Mouse (Mus musculus): ENCODE results near the gene Hmgn3. TPM values are rescaled to one million over a fixed set of nuclear protein-coding genes. Genes with fewer than 3 reads are reported as not detected.

The Hmgn3 gene
- polyA plus RNA-seq, 1 experiment from 2014 or later: 185 TPM

DNA sequence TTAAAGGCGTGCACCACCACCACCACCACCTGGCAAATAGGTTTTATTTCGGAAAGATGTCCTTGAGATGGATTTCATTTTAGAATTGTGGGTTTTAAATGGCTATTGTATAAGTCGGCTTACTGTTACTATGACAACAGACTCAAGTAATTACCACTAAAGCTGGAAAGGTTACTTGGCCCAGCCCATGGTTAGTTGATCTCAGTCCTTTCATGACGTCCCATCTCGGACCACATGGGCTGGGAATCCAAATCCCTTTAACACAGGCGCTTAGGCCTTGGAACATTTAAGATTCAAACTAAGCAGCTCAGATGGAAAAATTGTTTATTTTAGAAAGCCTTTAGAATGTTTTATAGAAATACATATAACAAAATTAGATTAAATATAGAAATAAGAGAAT lies 64.2 kb downstream of the Hmgn3 start:
- Histone ChIP-seq H3K4me3 (replicated peaks; ENCODE audit: low read length) (no peak overlapping the region), H3K27ac (ENCODE audit: low read length) (no peak overlapping the region), H3K4me2 (ENCODE audit: low read length) (no peak overlapping the region)

DNA sequence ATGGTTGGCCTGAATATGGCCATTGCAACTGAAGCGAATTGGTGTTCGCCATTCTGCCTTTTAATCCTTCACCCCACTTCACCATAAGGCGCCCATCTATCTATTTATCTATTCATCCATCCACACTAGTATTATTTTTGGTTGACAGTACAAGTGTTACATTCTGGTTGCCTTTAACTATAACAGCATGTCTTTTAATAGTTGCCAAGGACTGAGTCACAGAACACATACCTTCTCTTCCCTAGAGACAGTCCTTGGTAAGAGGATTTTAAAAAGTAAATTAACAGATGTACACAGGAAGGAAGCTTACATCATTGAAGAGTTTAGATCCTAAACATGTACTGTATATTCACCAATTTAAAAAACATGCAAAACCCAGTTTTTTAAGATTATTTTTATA lies 66.8 kb downstream of the Hmgn3 start:
- Histone ChIP-seq H3K9me3 (ENCODE audit: control insufficient read depth, low read length) (no peaks in the 10 kb centered on the region), H3K27me3 (replicated peaks; ENCODE audit: control insufficient read depth, insufficient read depth, low read length) (no peaks in the 10 kb centered on the region), H3K27ac (ENCODE audit: low read length) (no peak overlapping the region), H3K4me1 (replicated peaks; ENCODE audit: control insufficient read depth, insufficient read depth, low read length) (0 out of 2 replicates have a peak, but pooled peaks cover 2% of the 10 kb centered on the region), H3K36me3 (ENCODE audit: control insufficient read depth, insufficient read depth) (no peaks in the 10 kb centered on the region), H3K9ac (replicated peaks; ENCODE audit: low read depth, low read length) (no peak overlapping the region), H3K4me3 (replicated peaks; ENCODE audit: low read length) (no peak overlapping the region), H3K4me2 (ENCODE audit: low read length) (no peak overlapping the region)
- WGBS: 88% methylated on average over 3 of the region's 3 CpGs
- ATAC-seq: no peak

More for the DNA sequence above, 64.2 kb downstream of the Hmgn3 start:
- H3K27me3 ChIP-seq (replicated peaks; ENCODE audit: control insufficient read depth, insufficient read depth, low read length): no peaks in the 10 kb centered on the region
- H3K4me1 ChIP-seq (replicated peaks; ENCODE audit: control insufficient read depth, insufficient read depth, low read length): 0 out of 2 replicates have a peak, but pooled peaks cover 2% of the 10 kb centered on the region
- H3K9me3 ChIP-seq (ENCODE audit: control insufficient read depth, low read length): no peaks in the 10 kb centered on the region
- no peaks in the 10 kb centered on the region for H3K36me3 ChIP-seq (ENCODE audit: control insufficient read depth, insufficient read depth)
- H3K9ac ChIP-seq (replicated peaks; ENCODE audit: low read depth, low read length): no peak overlapping the region
- ATAC-seq: no peak
- WGBS: 51% methylated on average over 6 of the region's 6 CpGs

DNA sequence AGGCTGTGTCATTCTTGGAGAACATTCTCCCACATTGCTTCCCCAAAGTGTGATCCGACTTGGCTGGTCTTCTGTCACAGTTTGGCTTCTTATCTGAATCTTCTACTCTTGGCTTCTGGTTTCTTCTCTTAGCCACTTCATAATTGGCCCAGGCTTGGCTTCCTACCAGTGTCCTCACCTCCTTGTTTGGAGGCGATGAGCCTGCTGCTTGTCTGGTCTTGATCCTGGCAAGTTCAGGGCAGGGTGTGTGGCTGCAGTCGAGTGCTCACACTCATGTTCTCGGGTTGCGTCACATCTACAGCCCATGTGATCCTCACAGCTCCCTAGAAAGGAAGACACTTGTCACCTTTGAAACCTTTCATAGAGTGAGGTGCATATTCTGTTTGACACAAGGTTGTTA lies 78.2 kb downstream of the Hmgn3 start:
- Histone ChIP-seq H3K36me3 (ENCODE audit: control insufficient read depth, insufficient read depth) (no peaks in the 10 kb centered on the region), H3K4me1 (replicated peaks; ENCODE audit: control insufficient read depth, insufficient read depth, low read length) (no peaks in the 10 kb centered on the region), H3K4me2 (ENCODE audit: low read length) (no peak overlapping the region), H3K27me3 (replicated peaks; ENCODE audit: control insufficient read depth, insufficient read depth, low read length) (no peaks in the 10 kb centered on the region), H3K4me3 (replicated peaks; ENCODE audit: low read length) (no peak overlapping the region), H3K27ac (ENCODE audit: low read length) (no peak overlapping the region), H3K9ac (replicated peaks; ENCODE audit: low read depth, low read length) (no peak overlapping the region), H3K9me3 (ENCODE audit: control insufficient read depth, low read length) (no peaks in the 10 kb centered on the region)
- WGBS: 86% methylated on average over 5 of the region's 5 CpGs
- no peak for ATAC-seq

DNA sequence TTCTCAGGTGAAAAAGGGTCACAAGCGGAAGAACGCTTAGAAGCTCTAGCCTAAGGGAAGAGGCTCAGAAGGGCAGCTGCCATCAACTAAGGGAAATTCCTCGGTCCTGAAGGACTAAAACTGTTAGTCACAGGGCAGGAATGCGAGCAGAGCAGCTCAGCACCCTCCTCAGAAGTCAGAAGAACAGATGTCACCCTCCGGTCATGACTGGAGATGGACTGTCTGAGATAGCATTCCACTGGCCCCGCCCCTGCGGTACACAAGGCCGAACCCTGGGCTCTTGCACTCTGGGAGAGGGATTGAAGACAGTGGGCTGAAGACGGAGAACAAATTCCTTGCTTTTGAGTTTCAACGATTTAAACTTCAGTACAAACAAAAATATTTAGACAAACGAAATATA lies 85.2 kb downstream of the Hmgn3 start:
- 86% methylated on average over 11 of the region's 11 CpGs for WGBS
- Histone ChIP-seq H3K36me3 (ENCODE audit: control insufficient read depth, insufficient read depth) (no peaks in the 10 kb centered on the region), H3K9ac (replicated peaks; ENCODE audit: low read depth, low read length) (no peak overlapping the region), H3K4me3 (replicated peaks; ENCODE audit: low read length) (no peak overlapping the region), H3K9me3 (ENCODE audit: control insufficient read depth, low read length) (no peaks in the 10 kb centered on the region), H3K4me2 (ENCODE audit: low read length) (no peak overlapping the region), H3K27me3 (replicated peaks; ENCODE audit: control insufficient read depth, insufficient read depth, low read length) (no peaks in the 10 kb centered on the region), H3K27ac (ENCODE audit: low read length) (no peak overlapping the region), H3K4me1 (replicated peaks; ENCODE audit: control insufficient read depth, insufficient read depth, low read length) (no peaks in the 10 kb centered on the region)
- no peak for ATAC-seq

Other genes starting within 250 kb of the Hmgn3 start
- gene Phip, start 171.2 kb downstream of the Hmgn3 start, polyA plus RNA-seq (2015; fragmentation: Nextera tagmentation; extraction: Ambion mirVana): 139 and 143 TPM in 2 replicates

Data from forebrain, embryonic 16.5 days (tissue).